Mouse (Mus musculus) liver, embryonic 15.5 days (tissue): ENCODE data around the gene Elfn1. TPM values are rescaled to one million over a fixed set of nuclear protein-coding genes. Genes with fewer than 3 reads are reported as not detected.

Experiments used
- ATAC-seq: fragments of 200-750 bp; cut with Nextera tagmentation; 2 replicates; pipeline ENCODE4 v1.8.0; 2017; ENCODE audit warnings: moderate number of reproducible peaks, mild to moderate bottlenecking, moderate library complexity; ENCODE audit not compliant: insufficient read depth
- H3K27ac ChIP-seq: fragments of 300-500 bp; sonication (generic); replicated peaks from 2 replicates; pipeline ENCODE4 v1.5.1; 2015; ENCODE audit warnings: mild to moderate bottlenecking, inconsistent platforms
- H3K27me3 ChIP-seq: fragments of 300-500 bp; sonication (generic); 2 replicates; pipeline ENCODE4 v1.6.1; 2015; ENCODE audit warnings: mild to moderate bottlenecking, inconsistent platforms
- H3K36me3 ChIP-seq: fragments of 300-500 bp; sonication (generic); replicated peaks from 2 replicates; pipeline ENCODE4 v1.6.1; 2015; ENCODE audit warnings: moderate library complexity, mild to moderate bottlenecking, inconsistent platforms
- H3K4me1 ChIP-seq: fragments of 300-500 bp; sonication (generic); replicated peaks from 2 replicates; pipeline ENCODE4 v1.6.1; 2015; ENCODE audit warnings: inconsistent platforms
- H3K4me2 ChIP-seq: fragments of 300-500 bp; sonication (generic); 2 replicates; pipeline ENCODE4 v1.6.1; 2015; ENCODE audit warnings: moderate library complexity, mild to moderate bottlenecking, inconsistent platforms
- H3K4me3 ChIP-seq: fragments of 300-500 bp; sonication (generic); replicated peaks from 2 replicates; pipeline ENCODE4 v1.5.1; 2015; ENCODE audit warnings: mild to moderate bottlenecking, inconsistent platforms
- H3K9ac ChIP-seq: fragments of 300-500 bp; sonication (generic); 2 replicates; pipeline ENCODE4 v1.6.1; 2015; ENCODE audit warnings: moderate library complexity, mild to moderate bottlenecking, inconsistent platforms
- H3K9me3 ChIP-seq: fragments of 300-500 bp; sonication (generic); replicated peaks from 2 replicates; pipeline ENCODE4 v1.6.1; 2016; ENCODE audit warnings: inconsistent platforms
- WGBS: fragments of 180-500 bp; shearing (Covaris S2); methylation state at CpG from one replicate; pipeline ENCODE4 v1.1.7; 2015; ENCODE audit warnings: mixed read lengths; ENCODE audit not compliant: insufficient replicate concordance; 5-methylcytosine and 5-hydroxymethylcytosine counted together
- polyA plus RNA-seq: library from polyadenylated mRNA; unstranded; fragments of >200 nt; fragmentation: Nextera tagmentation; extraction: Ambion mirVana; gene quantifications from 2 replicates; pipeline ENCODE4 v1.2.1, GENCODE M21; 2015

Elfn1 gene
- polyA plus RNA-seq, 1 experiment from 2014 or later = 0.02 TPM

DNA sequence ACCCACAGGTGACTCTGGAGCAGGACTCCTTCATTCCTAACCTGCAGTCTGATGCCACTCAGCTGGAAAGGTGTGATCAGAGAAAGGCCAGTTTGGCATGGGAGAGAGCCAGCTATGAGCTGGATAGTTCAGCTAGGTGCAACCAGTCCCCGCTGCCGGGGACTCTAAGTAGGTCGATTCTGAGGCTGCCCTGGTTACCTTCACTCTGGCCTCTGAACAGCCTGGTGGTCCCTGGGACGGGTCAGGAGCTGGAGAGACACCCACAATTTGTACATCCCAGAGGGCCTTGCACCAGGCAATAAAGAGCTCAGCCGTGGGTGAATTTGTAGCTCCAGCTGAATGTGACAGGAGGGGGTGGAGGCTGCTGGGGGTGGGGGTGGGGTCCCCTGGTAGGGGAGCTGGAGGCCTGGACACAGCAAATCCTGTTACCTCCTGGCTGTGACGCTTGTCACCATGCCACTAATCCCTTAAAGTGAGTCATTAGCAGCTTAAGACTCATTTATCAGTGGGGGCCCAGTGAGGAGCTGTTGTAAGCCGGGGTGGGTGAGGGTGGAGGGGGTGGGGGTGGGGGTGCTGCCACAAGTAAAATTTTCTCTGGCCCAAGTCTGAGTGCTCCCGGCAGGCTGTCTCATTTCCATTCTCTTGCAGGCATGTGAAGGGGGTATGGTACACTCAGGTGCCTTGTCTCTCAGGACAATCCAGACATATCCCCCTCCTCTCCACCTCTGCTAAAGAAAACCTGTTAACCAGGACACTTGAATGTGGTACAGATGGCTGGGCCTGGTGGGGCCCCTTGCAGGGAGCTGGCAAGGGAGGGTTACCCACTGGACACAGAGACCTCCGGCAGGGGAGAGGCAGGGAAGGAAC is 100.1 kb downstream of the Elfn1 start:
- H3K27me3 ChIP-seq = no peaks in the 10 kb centered on the region
- 65% methylated on average over 9 of the region's 9 CpGs for WGBS

DNA sequence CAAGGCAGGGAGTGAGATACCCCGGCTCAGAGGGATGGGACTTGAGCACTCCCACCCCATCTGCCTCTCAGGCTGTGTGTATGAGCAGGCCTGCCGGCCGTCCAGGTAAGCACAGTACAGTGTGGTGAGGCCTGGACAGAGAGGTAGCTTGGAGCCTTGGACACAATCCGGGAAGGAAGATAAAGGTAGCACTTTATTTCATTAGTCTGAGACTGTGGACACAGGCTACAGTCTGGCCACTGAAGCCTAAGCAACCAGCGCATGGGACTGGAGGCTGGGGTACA is 100.7 kb downstream of the Elfn1 start:
- no peak overlapping the region for H3K9ac ChIP-seq
- WGBS = 79% methylated on average over 5 of the region's 5 CpGs
- no peak overlapping the region for H3K27ac ChIP-seq
- H3K9me3 ChIP-seq = no peaks in the 10 kb centered on the region
- peaks cover 15% of the 10 kb centered on the region for H3K4me1 ChIP-seq
- no peak overlapping the region for H3K4me2 ChIP-seq
- no peak for ATAC-seq
- no peaks in the 10 kb centered on the region for H3K36me3 ChIP-seq
- no peaks in the 10 kb centered on the region for H3K27me3 ChIP-seq
- H3K4me3 ChIP-seq = no peak overlapping the region

More for the DNA sequence above, 100.1 kb downstream of the Elfn1 start:
- H3K4me2 ChIP-seq = no peak overlapping the region
- H3K9me3 ChIP-seq = no peaks in the 10 kb centered on the region
- H3K4me1 ChIP-seq = peaks cover 9% of the 10 kb centered on the region
- no peak overlapping the region for H3K27ac ChIP-seq
- H3K4me3 ChIP-seq = no peak overlapping the region
- H3K36me3 ChIP-seq = no peaks in the 10 kb centered on the region
- H3K9ac ChIP-seq = no peak overlapping the region
- no peak for ATAC-seq

DNA sequence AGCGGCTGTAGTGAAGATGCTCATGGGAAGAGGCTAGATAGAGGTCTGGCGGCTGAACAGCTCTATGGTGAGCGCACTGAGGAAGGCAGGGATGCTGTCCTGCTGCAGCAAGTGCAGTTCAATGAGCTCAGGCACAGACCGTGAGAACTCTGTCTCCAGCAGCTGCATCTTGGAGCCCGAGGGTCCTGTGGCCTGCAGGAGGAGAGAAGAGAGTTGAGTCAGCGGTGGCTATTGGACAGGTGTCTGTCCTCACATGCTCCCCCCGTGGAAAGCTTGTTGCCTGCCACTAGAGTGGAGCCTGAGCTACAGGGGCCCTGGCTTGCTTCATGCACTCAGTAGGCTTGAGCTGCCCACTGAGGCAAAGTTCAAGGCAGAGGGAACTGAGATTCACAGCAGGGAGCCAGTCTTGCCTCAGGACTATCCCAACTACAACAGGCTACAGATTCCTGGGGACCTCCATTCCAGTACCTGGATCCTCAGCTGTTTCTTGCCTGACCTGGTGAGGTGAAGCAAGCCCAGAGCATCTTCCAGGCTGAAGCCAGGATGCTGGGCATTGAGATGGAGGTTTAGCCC is 101.4 kb downstream of the Elfn1 start:
- H3K27me3 ChIP-seq = no peaks in the 10 kb centered on the region
- 79% methylated on average over 7 of the region's 7 CpGs for WGBS
- H3K27ac ChIP-seq = no peak overlapping the region
- H3K9ac ChIP-seq = no peak overlapping the region
- no peaks in the 10 kb centered on the region for H3K9me3 ChIP-seq
- ATAC-seq = no peak
- peaks cover 22% of the 10 kb centered on the region for H3K4me1 ChIP-seq
- no peaks in the 10 kb centered on the region for H3K36me3 ChIP-seq
- H3K4me3 ChIP-seq = no peak overlapping the region
- H3K4me2 ChIP-seq = no peak overlapping the region

DNA sequence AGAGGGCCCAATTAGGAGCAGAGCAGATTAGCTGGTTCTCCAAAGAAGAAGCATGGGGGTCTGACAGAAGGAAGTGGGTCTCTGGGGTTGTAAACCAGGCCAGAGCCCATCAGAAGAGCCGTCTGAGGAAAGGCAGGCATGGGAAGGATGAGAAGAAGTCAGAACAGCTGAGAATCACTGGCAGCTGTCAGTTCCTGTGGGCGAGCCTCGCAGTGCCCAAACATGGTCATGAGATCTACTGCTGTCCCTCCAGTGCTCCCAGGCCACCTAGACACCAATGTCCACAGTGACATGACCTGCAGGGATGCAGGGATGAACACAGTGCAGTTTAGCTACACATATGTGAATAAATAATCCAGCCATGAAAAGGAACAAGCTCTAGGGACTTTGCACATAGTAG is 102.7 kb downstream of the Elfn1 start:
- Histone ChIP-seq H3K27ac (no peak overlapping the region; the same call in 1 of the 2 replicates), H3K4me2 (no peak overlapping the region), H3K9me3 (no peaks in the 10 kb centered on the region), H3K9ac (no peak overlapping the region), H3K4me1 (peaks cover 29% of the 10 kb centered on the region), H3K4me3 (no peak overlapping the region), H3K27me3 (no peaks in the 10 kb centered on the region), H3K36me3 (no peaks in the 10 kb centered on the region)
- 67% methylated on average over 3 of the region's 3 CpGs for WGBS
- no peak for ATAC-seq

DNA sequence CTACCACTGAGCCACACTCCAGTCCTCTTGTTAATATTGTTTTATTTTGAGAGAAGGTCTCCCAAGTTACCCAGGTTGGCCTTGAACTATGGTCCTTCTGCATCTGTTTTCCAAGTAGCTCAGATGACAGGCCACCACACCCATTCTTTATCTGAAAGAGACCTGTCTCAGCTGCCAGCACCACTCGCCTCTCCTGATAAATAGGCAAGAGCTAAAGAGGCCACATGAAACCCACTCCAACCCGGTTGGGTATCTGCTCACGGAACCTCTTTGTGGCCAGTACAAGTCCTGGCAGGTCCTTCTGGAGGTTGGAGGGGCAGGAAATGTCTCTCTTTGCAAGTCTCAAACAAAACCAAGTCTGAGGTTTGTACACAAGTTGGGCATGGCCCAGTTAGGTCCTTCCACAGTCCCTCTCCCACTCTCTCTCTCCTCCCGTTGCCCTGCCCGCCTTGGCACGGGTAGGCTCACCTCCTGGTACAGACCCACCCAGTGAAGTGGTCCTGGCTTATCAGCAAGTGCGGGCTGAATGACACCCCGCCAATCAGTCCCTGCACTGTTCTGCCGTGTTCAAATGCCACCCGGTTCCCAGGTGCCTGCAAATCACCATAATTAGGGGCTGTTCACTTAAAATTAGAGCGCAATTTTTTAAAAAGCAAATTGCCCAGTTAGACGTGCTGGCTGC is 104.7 kb downstream of the Elfn1 start:
- WGBS = 33% methylated on average over 12 of the region's 12 CpGs

DNA sequence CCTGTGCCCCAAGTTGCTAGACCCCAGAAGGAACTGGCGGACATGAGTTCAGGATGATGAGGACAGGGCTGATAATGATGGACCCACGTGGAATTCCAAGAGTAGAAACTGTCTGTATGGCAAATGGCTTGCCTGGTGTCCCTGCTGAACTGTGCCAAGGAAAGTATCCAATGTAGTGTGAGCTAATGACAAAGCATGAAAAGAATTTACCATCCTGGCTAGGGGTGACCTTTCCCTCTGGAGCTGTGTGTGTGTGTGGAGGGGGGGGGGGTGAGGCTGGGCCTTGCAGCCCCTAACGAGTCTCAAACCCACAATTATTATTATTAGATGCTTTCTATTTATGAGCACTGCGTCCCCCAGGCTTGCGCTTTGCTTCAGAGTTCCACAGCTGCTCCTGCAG is 105.9 kb downstream of the Elfn1 start:
- no peak overlapping the region for H3K9ac ChIP-seq
- no peaks in the 10 kb centered on the region for H3K27me3 ChIP-seq
- peak overlapping the region; percentile 92 for H3K27ac ChIP-seq
- H3K9me3 ChIP-seq = no peaks in the 10 kb centered on the region
- peaks cover 53% of the 10 kb centered on the region for H3K4me1 ChIP-seq
- H3K36me3 ChIP-seq = no peaks in the 10 kb centered on the region
- no peak overlapping the region for H3K4me2 ChIP-seq
- ATAC-seq = no peak
- H3K4me3 ChIP-seq = no peak overlapping the region
- 81% methylated on average over 5 of the region's 5 CpGs for WGBS

More for the DNA sequence above, 104.7 kb downstream of the Elfn1 start:
- Histone ChIP-seq H3K27me3 (no peaks in the 10 kb centered on the region), H3K36me3 (no peaks in the 10 kb centered on the region), H3K9me3 (no peaks in the 10 kb centered on the region), H3K4me3 (0 out of 2 replicates have a peak overlapping the region, but pooled peaks have one; percentile 8), H3K9ac (peak overlapping the region; percentile 15; the same call in 1 of the 2 replicates), H3K4me2 (peak overlapping the region; percentile 41), H3K27ac (peak overlapping the region; percentile 92), H3K4me1 (peaks cover 44% of the 10 kb centered on the region)
- ATAC-seq = peak; percentile 96

DNA sequence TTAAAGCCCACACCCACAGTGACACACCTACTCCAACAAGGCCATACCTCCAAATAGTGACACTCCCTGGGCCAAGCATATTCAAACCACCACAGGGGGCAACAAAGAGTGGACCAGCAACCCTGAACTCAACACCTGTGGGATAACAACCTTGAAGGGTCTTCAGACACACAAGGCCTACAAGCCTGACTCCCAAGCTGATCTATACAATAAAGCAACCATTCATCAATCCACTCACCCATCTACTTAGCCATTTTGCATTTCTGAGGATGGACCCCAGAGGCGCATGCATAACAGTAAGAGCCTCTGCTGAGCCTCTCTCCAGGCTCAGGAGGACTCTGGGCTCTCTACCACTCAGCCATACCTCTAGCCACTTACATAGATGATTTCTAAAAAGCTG is 109.2 kb downstream of the Elfn1 start:
- Histone ChIP-seq H3K4me2 (no peak overlapping the region), H3K4me3 (no peak overlapping the region), H3K9me3 (no peaks in the 10 kb centered on the region), H3K9ac (no peak overlapping the region), H3K27me3 (no peaks in the 10 kb centered on the region), H3K4me1 (peaks cover 55% of the 10 kb centered on the region), H3K27ac (no peak overlapping the region), H3K36me3 (no peaks in the 10 kb centered on the region)
- ATAC-seq = no peak
- WGBS = 88% methylated on average over 1 of the region's 1 CpGs

DNA sequence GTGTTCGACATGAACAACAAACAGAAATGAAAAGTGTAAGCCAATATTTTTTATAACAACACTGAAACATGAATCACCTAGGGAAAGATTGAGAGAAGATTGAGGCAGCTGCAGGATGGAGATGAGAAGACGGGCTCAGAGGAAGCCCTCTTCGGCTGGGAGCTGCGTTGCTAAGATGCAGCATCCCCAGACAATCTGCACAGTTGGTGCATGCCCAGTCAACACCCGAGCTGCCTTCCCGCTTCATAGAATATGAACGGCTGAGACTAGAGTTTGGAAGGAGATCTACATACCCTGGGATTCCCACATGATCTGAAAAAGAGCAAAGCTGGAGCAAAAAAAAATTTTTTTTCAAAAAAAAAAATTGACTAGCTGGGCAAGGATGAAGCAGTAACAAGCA is 111.0 kb downstream of the Elfn1 start:
- H3K36me3 ChIP-seq = no peaks in the 10 kb centered on the region
- H3K4me1 ChIP-seq = peaks cover 40% of the 10 kb centered on the region
- no peaks in the 10 kb centered on the region for H3K27me3 ChIP-seq
- H3K27ac ChIP-seq = no peak overlapping the region
- WGBS = 82% methylated on average over 7 of the region's 7 CpGs
- H3K9ac ChIP-seq = no peak overlapping the region
- no peak overlapping the region for H3K4me3 ChIP-seq
- H3K4me2 ChIP-seq = no peak overlapping the region
- no peaks in the 10 kb centered on the region for H3K9me3 ChIP-seq
- no peak for ATAC-seq

DNA sequence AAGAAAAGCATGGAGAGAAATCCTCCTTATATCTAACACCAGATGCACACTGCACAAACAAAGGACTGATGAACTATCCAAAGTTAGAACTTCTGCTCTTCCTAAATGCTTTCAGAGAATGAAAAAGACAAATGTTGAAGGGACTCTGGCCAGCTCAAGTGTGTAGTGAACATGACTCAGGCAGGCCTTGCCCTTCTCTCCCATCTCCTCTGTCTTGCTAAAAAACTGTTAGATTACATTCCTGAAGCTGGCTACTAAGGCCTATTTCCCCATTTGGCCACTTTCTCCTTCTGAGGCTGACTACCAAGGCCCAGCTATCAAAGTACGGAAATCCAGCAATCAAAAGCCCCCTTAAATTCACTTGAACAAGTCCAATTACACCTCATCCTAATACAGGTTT is 111.9 kb downstream of the Elfn1 start:
- Histone ChIP-seq H3K27me3 (no peaks in the 10 kb centered on the region), H3K36me3 (no peaks in the 10 kb centered on the region), H3K9ac (no peak overlapping the region), H3K4me1 (peaks cover 42% of the 10 kb centered on the region), H3K9me3 (no peaks in the 10 kb centered on the region), H3K4me2 (no peak overlapping the region), H3K27ac (no peak overlapping the region), H3K4me3 (no peak overlapping the region)
- 89% methylated on average over 1 of the region's 1 CpGs for WGBS
- no peak for ATAC-seq

DNA sequence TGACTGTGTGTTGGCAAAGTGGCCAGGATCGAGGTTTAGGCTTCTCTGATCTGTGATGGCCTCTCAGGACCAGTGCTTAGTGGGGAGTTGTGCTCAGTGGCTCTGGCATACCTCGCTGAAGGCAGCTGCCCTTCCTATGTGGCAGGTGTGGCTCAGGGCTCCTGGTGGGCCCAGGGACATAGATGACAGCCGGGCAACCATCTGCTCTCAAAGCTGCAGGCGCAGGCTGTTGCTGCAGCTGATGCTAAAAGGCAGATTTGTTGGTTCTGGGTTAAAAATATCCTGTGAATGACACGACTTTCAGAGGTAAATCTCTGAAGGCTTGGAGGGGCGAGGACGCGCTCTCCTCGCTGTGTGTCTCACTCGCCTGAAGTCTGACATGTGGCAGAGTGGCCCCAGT is 114.0 kb downstream of the Elfn1 start:
- Histone ChIP-seq H3K4me2 (no peak overlapping the region), H3K9ac (no peak overlapping the region), H3K27ac (peak overlapping the region; percentile 29; the same call in 1 of the 2 replicates), H3K4me1 (peaks cover 32% of the 10 kb centered on the region), H3K36me3 (no peaks in the 10 kb centered on the region), H3K9me3 (no peaks in the 10 kb centered on the region), H3K27me3 (no peaks in the 10 kb centered on the region), H3K4me3 (no peak overlapping the region)
- ATAC-seq = no peak
- 73% methylated on average over 10 of the region's 10 CpGs for WGBS

DNA sequence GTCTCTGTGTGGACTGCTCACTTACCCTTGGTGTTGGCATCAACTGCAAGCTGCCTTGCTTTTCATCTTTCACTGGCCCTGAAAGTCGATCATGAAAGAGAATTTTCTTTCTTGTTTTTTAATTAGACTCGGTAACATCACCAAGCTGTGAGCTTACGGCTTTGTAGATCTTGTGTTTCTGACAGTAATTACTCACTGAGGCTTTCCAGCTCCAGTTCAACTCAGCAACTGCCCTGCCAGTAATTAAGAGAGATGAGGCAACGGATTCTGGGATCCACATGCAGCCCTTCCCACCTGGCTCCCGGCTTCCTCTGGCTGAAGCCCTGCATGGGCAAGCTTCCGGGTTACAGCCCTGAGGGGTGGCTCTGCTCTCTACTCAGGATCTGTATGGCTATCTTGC is 115.1 kb downstream of the Elfn1 start:
- no peaks in the 10 kb centered on the region for H3K36me3 ChIP-seq
- H3K4me2 ChIP-seq = no peak overlapping the region
- H3K27ac ChIP-seq = no peak overlapping the region; the same call in 1 of the 2 replicates
- no peaks in the 10 kb centered on the region for H3K9me3 ChIP-seq
- peaks cover 26% of the 10 kb centered on the region for H3K4me1 ChIP-seq
- H3K27me3 ChIP-seq = no peaks in the 10 kb centered on the region
- H3K9ac ChIP-seq = no peak overlapping the region
- no peak overlapping the region for H3K4me3 ChIP-seq
- ATAC-seq = no peak
- 84% methylated on average over 6 of the region's 6 CpGs for WGBS
